Mouse (Mus musculus) forebrain, postnatal 0 days (tissue): ENCODE data around the gene Tpst1. TPM values are rescaled to one million over a fixed set of nuclear protein-coding genes. Genes with fewer than 3 reads are reported as not detected.
A peak's percentile ranks its signal among the peaks of the same experiment; 100 is the strongest.

Experiments used
- ATAC-seq: fragments of 200-750 bp; cut with Nextera tagmentation; 2 replicates; pipeline ENCODE4 v1.8.0; 2017; ENCODE audit warnings: mild to moderate bottlenecking, moderate library complexity
- DNase-seq: peaks from one replicate; pipeline ENCODE4 v3.0.0-alpha.2; 2015
- H3K27ac ChIP-seq: fragments of 300-500 bp; sonication (generic); 2 replicates; pipeline ENCODE4 v1.5.1; 2014; ENCODE audit warnings: low read depth, mild to moderate bottlenecking, antibody characterized with exemption, low read length, moderate library complexity, mixed read lengths
- H3K27me3 ChIP-seq: fragments of 300-500 bp; sonication (generic); 2 replicates; pipeline ENCODE4 v1.6.1; 2014; ENCODE audit warnings: mild to moderate bottlenecking, low read length, mixed read lengths; ENCODE audit not compliant: insufficient read depth
- H3K36me3 ChIP-seq: fragments of 300-500 bp; sonication (generic); 2 replicates; pipeline ENCODE4 v1.6.1; 2014; ENCODE audit warnings: mild to moderate bottlenecking, moderate library complexity; ENCODE audit not compliant: insufficient read depth
- H3K4me1 ChIP-seq: fragments of 300-500 bp; sonication (generic); 2 replicates; pipeline ENCODE4 v1.6.1; 2014; ENCODE audit warnings: antibody characterized with exemption; ENCODE audit not compliant: insufficient read depth
- H3K4me2 ChIP-seq: fragments of 300-500 bp; sonication (generic); 2 replicates; pipeline ENCODE4 v1.6.1; 2014; ENCODE audit warnings: low read depth, mild to moderate bottlenecking, moderate library complexity
- H3K4me3 ChIP-seq: fragments of 300-500 bp; sonication (generic); 2 replicates; pipeline ENCODE4 v1.5.1; 2014; ENCODE audit warnings: low read depth, low read length, mixed read lengths
- H3K9ac ChIP-seq: fragments of 300-500 bp; sonication (generic); 2 replicates; pipeline ENCODE4 v1.6.1; 2014; ENCODE audit warnings: mild to moderate bottlenecking
- H3K9me3 ChIP-seq: fragments of 300-500 bp; sonication (generic); 2 replicates; pipeline ENCODE4 v1.6.1; 2016; ENCODE audit warnings: low read length
- CTCF ChIP-seq: sonication (generic); IDR thresholded peaks from 2 replicates; pipeline ENCODE4 v1.5.1; 2016; ENCODE audit warnings: antibody characterized with exemption, control low read depth, low read depth
- WGBS: fragments of 180-500 bp; shearing (Covaris S2); extraction: QIAGEN DNeasy Blood & Tissue Kit; methylation state at CpG from one replicate; pipeline ENCODE4 v1.1.7; 2014; 5-methylcytosine and 5-hydroxymethylcytosine counted together
- polyA plus RNA-seq: library from polyadenylated mRNA; unstranded; fragments of >200 nt; fragmentation: Nextera tagmentation; extraction: Ambion mirVana; gene quantifications from 2 replicates; pipeline ENCODE4 v1.2.1, GENCODE M21; 2015
- total RNA-seq: library from RNA; depleted of rRNA; stranded (reverse); fragments of >200 nt; gene quantifications from 2 replicates; pipeline ENCODE4 v1.2.3, GENCODE M21; 2014

Tpst1 gene
- total and polyA plus RNA-seq, 2 experiments from 2014 or later: 55.3 to 55.4 TPM

DNA sequence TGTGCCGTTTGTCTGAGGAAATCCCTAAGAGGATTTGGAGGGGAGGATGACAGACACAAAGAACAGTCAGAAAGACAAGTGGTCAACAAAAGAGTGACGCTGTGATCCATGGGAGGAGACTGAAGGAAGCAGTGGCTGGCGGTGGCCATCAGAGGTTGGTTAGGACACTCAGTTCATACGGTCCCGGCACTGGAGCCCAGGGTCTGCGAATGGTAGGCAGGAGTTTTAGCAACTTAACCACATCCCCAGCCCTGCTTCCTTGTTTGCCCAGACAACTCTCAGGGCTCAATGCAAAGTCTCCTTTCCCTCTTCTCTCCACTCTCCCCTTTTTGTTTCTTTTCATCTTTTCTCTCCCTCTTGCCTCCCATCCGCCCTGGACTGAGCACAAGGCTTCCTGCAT lies 27.0 kb upstream of the Tpst1 start:
- TF ChIP-seq CTCF: no peak
- Histone ChIP-seq H3K27me3 (no peaks in the 10 kb centered on the region), H3K36me3 (peaks cover 55% of the 10 kb centered on the region), H3K4me3 (no peak overlapping the region), H3K4me2 (no peak overlapping the region), H3K9ac (no peak overlapping the region), H3K27ac (no peak overlapping the region), H3K4me1 (no peaks in the 10 kb centered on the region), H3K9me3 (no peaks in the 10 kb centered on the region)
- no peak for DNase-seq
- WGBS: 82% methylated on average over 7 of the region's 7 CpGs
- ATAC-seq: no peak

DNA sequence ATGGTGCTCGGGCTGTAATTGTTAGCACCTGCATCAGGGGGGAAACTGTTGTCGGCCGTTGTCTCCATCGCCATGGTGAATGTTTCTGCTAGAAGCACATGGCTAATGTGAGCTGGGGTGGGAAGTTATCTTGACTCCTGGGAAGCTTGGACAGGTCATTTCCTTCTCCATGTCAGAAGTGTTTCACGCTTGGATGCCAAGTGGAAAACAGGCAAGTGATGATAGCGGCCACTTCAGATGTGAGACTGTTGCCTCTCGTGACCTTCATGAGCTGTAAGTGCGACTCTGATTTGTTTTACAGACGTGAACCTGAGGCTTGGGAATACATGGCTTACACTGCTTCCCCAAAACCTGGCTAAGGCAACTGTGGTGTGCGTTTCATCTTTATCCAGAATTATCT lies 26.5 kb upstream of the Tpst1 start:
- H3K4me3 ChIP-seq: no peak overlapping the region
- H3K27ac ChIP-seq: no peak overlapping the region
- no peaks in the 10 kb centered on the region for H3K4me1 ChIP-seq
- no peak for DNase-seq
- no peak for TF ChIP-seq CTCF
- no peak overlapping the region for H3K9ac ChIP-seq
- WGBS: 93% methylated on average over 10 of the region's 10 CpGs
- no peaks in the 10 kb centered on the region for H3K9me3 ChIP-seq
- peaks cover 57% of the 10 kb centered on the region for H3K36me3 ChIP-seq
- no peak overlapping the region for H3K4me2 ChIP-seq
- no peaks in the 10 kb centered on the region for H3K27me3 ChIP-seq
- no peak for ATAC-seq

DNA sequence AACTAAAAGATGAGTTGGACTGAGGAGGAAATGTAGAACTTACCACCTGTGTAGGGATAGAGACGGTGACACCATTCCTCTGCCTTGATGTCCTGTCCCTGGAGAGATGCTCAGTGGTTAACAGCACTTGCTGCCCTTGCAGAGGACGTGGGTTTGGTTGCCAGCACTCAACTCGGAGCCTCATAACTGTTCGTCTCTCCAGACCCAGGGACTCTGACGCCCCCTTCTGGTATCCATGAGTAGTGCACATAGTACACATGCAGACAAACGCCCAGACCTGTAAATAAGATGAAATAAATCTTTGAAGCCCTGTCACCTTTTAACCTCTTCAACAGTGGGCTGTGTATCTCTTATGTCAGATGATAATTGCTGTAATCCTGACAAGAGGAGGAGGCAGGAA lies 26.1 kb upstream of the Tpst1 start:
- ATAC-seq (no peak), DNase-seq (no peak)
- peak; percentile 42 for TF ChIP-seq CTCF
- Histone ChIP-seq H3K36me3 (peaks cover 53% of the 10 kb centered on the region), H3K4me1 (no peaks in the 10 kb centered on the region), H3K27ac (no peak overlapping the region), H3K4me2 (no peak overlapping the region), H3K9ac (no peak overlapping the region), H3K27me3 (no peaks in the 10 kb centered on the region), H3K9me3 (no peaks in the 10 kb centered on the region), H3K4me3 (no peak overlapping the region)
- WGBS: 81% methylated on average over 6 of the region's 6 CpGs

DNA sequence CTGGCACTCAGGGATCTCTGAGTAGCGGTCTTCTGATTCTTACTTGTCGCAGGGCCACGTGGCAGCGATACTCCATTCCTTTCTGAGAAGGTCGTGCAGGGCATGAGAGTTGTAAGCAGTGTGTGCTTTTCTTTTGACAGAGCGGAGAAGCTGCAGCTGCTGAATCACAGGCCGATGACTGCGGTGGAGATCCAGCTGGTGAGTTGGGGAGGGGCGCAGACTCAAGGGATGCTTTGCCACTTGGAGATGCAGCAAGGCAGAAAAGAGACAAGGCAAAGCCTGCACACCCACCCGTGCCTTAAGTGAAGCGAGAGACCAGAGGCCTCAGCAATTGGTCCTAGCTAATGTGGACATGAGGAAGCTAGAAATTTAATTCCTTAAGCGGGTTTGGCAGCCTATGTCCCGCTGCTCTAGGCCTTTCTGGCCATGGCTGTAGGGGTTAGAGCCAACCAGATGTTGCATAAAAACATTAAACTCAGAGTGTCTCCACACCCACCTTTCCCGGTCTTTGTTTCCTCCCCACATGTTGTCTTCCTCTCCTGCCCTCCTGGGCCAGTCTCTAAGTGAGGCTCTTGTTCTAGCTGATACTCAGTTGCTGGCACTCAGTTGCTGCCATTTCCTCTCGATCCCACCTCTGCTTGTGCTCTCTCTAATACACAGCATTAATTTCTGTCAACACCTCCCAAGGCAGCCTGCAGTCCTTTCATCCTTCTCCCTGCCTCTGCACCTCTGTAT lies 24.2 kb upstream of the Tpst1 start:
- DNase-seq (no peak), ATAC-seq (no peak)
- no peak overlapping the region for H3K27ac ChIP-seq
- H3K4me2 ChIP-seq: no peak overlapping the region
- peaks cover 43% of the 10 kb centered on the region for H3K36me3 ChIP-seq
- no peak for TF ChIP-seq CTCF
- H3K4me1 ChIP-seq: no peaks in the 10 kb centered on the region
- no peaks in the 10 kb centered on the region for H3K27me3 ChIP-seq
- 79% methylated on average over 15 of the region's 15 CpGs for WGBS
- no peak overlapping the region for H3K9ac ChIP-seq
- H3K4me3 ChIP-seq: no peak overlapping the region
- no peaks in the 10 kb centered on the region for H3K9me3 ChIP-seq

DNA sequence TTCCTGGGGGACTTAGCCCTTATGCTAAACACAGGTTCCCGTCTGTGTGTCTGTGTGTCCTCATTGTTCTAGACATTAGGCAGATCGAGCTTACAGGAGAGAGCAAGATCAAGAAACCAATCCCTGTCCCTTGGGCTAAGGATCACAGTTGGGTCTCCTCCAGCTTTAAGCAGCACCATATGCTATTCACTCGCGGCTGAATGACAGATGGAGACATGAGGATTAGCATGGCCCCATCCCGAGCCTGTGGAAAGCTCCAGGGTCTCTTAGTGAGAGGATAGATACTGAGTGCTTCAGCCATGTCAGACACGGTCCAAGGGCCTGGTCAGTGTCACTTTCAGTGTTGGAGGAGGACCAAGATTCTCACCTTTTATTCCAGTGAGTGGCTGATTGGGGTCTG lies 22.7 kb upstream of the Tpst1 start:
- Histone ChIP-seq H3K36me3 (peaks cover 39% of the 10 kb centered on the region), H3K9ac (no peak overlapping the region), H3K27me3 (no peaks in the 10 kb centered on the region), H3K4me1 (no peaks in the 10 kb centered on the region), H3K4me2 (no peak overlapping the region), H3K4me3 (no peak overlapping the region), H3K27ac (no peak overlapping the region), H3K9me3 (no peaks in the 10 kb centered on the region)
- ATAC-seq (no peak), DNase-seq (peak; percentile 16)
- TF ChIP-seq CTCF: no peak
- WGBS: 55% methylated on average over 6 of the region's 6 CpGs

DNA sequence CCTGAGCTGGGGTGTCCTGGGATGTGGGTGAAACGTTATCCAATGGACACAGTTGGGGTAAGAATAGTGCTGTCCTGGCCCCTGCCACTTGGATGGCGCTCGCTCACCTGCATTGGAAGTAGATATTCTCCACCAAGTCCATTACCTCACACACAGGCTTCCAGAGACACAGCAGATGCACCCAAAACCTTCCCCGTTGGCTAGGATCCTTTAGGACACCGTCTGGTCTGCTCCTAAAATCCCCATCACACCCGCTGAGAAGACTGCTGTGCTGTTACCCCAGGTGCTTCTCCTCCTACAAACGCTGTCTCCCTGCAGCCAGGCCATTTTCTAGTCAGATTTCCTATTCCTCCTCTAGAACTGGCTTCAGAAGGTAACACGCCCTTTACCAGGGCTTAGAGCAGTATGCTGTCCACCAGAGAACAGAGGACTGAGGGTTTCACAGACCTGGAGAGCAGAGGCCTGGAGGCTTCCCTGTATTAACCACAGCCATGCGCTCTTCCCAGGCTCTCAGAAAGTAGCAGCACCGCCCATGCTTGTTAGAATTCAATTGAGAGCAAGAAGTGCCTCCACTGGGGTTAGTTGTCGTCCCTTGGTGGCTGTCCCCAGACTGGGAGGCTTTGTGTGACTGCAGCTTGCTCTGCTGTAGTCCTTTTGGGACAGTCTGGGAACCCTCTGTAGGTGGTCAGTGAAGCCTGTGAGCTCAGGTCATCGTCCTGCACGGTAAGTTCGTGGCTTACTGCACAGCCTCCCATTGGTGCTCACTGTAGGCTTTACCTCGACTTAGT lies 21.9 kb upstream of the Tpst1 start:
- TF ChIP-seq CTCF: no peak
- H3K27ac ChIP-seq: no peak overlapping the region
- no peak for ATAC-seq
- no peaks in the 10 kb centered on the region for H3K27me3 ChIP-seq
- H3K4me1 ChIP-seq: no peaks in the 10 kb centered on the region
- no peak overlapping the region for H3K4me3 ChIP-seq
- WGBS: 86% methylated on average over 15 of the region's 15 CpGs
- no peak for DNase-seq
- H3K4me2 ChIP-seq: no peak overlapping the region
- H3K36me3 ChIP-seq: peaks cover 38% of the 10 kb centered on the region
- no peaks in the 10 kb centered on the region for H3K9me3 ChIP-seq
- no peak overlapping the region for H3K9ac ChIP-seq

DNA sequence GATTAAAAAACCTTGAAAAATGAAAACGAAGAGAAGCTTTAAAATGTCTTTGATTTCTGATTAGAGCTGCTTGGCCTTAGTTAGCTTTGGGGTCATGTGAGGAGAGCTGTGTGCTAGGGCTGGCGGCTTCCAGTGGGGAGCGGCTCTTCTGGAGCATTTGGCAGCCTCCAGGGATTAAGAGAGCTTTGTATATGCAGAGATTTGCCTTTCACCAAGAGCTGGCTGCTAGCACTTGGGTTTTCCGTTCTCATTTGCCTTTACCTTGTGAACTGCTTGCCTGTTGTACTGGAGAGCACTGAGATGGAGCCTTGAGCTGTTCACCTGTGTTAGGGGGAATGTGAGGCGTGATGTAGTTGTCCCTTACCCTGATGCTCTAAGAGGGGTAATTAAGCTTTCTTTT lies 20.6 kb upstream of the Tpst1 start:
- DNase-seq (no peak), ATAC-seq (no peak)
- H3K9me3 ChIP-seq: no peaks in the 10 kb centered on the region
- H3K4me1 ChIP-seq: no peaks in the 10 kb centered on the region
- H3K4me2 ChIP-seq: no peak overlapping the region
- H3K36me3 ChIP-seq: peaks cover 33% of the 10 kb centered on the region
- no peaks in the 10 kb centered on the region for H3K27me3 ChIP-seq
- H3K4me3 ChIP-seq: no peak overlapping the region
- no peak for TF ChIP-seq CTCF
- WGBS: 63% methylated on average over 5 of the region's 5 CpGs
- no peak overlapping the region for H3K27ac ChIP-seq
- no peak overlapping the region for H3K9ac ChIP-seq
